ENCODE assay signal across 27 mouse cellular contexts in genomic region chr2:145670131-145670530, GRCm38 (mm10). TPM values are rescaled to one million over a fixed set of nuclear protein-coding genes. Genes with fewer than 3 reads are reported as not detected.
DNase-seq lines count a peak whose midpoint lies in the region; ATAC-seq and TF ChIP-seq lines count a peak whose summit lies in the region.
"Had no signal": no experiment of that assay in that cellular context is flagged by ENCODE, and none has a peak within 500 bp of the region (broad histone marks: within the 10 kb centered on the region; RNA-seq: fewer than 3 reads in every experiment).

No protein-coding gene starts in this region.

- H3K79me2 ChIP-seq in heart, adult 2 months (replicated peaks; ENCODE audit: control insufficient read depth, insufficient read depth, low read length) = no peaks in the 10 kb centered on the region

- no peak for DNase-seq in heart, adult 2 months
- peak; percentile 53 for DNase-seq in heart, postnatal 0 days (ENCODE audit: low spot score)
- DNase-seq in heart, postnatal 4 days = no peak
- DNase-seq in Muller cell, postnatal 12 days (ENCODE audit: inconsistent ontology term) = peak; percentile 22
- DNase-seq in hindbrain, embryonic 11.5 days (ENCODE audit: low spot score) = no peak
- DNase-seq in thymus, postnatal 14 days = no peak
- DNase-seq: adrenal gland, adult 2 months; adrenal gland, postnatal 14 days; cerebellum, adult 11 months; cerebellum, adult 2 months; cerebellum, postnatal 10 days; cerebellum, postnatal 36 days; embryo, embryonic 11 days; forebrain, postnatal 0 days; gastrocnemius, postnatal 25 days; heart, postnatal 36 days; kidney, adult 2 months had no signal

- no peak overlapping the region for H3K4me2 ChIP-seq in heart, embryonic 12.5 days
- H3K4me2 ChIP-seq in heart, postnatal 0 days (ENCODE audit: low read depth, low read length) = no peak overlapping the region
- H3K4me2 ChIP-seq in hindbrain, embryonic 11.5 days (replicated peaks; ENCODE audit: low read depth, low read length) = no peak overlapping the region
- H3K4me2 ChIP-seq: embryonic facial prominence, embryonic 13.5 days; hindbrain, embryonic 12.5 days; hindbrain, embryonic 15.5 days had no signal

- no peak for ATAC-seq in heart, embryonic 12.5 days (ENCODE audit: insufficient number of reproducible peaks, low FRiP score)
- 0 out of 2 replicates have a peak, but pooled peaks have one; percentile 24 for ATAC-seq in heart, postnatal 0 days (ENCODE audit: insufficient read depth, low read depth)
- ATAC-seq in hindbrain, embryonic 11.5 days (ENCODE audit: low FRiP score) = no peak
- ATAC-seq: CD4-positive, CD25-positive, alpha-beta regulatory T cell, adult 4 months; forebrain, embryonic 14.5 days; forebrain, postnatal 0 days; intestine, postnatal 0 days had no signal

- H3K9me3 ChIP-seq in heart, embryonic 12.5 days (replicated peaks) = no peaks in the 10 kb centered on the region
- H3K9me3 ChIP-seq in heart, postnatal 0 days (replicated peaks; ENCODE audit: control insufficient read depth, low read length) = no peaks in the 10 kb centered on the region
- no peaks in the 10 kb centered on the region for H3K9me3 ChIP-seq in hindbrain, embryonic 11.5 days (ENCODE audit: control insufficient read depth, low read length)
- H3K9me3 ChIP-seq: embryonic facial prominence, embryonic 10.5 days; embryonic facial prominence, embryonic 13.5 days; hindbrain, embryonic 12.5 days; hindbrain, embryonic 15.5 days had no signal

- H3K27me3 ChIP-seq in heart, embryonic 12.5 days (replicated peaks) = no peaks in the 10 kb centered on the region
- no peaks in the 10 kb centered on the region for H3K27me3 ChIP-seq in heart, adult 2 months (ENCODE audit: control insufficient read depth, insufficient read depth, low read length)
- no peaks in the 10 kb centered on the region for H3K27me3 ChIP-seq in heart, postnatal 0 days (ENCODE audit: control insufficient read depth, insufficient read depth, low read length)
- H3K27me3 ChIP-seq in hindbrain, embryonic 11.5 days (ENCODE audit: control insufficient read depth, insufficient read depth, low read length) = no peaks in the 10 kb centered on the region
- H3K27me3 ChIP-seq: embryonic facial prominence, embryonic 13.5 days; hindbrain, embryonic 12.5 days; hindbrain, embryonic 15.5 days had no signal

- H3K27ac ChIP-seq in heart, embryonic 12.5 days (ENCODE audit: poor library complexity, severe bottlenecking) = 0 out of 2 replicates have a peak overlapping the region, but pooled peaks have one; percentile 9
- H3K27ac ChIP-seq in heart, adult 2 months = no peak overlapping the region
- no peak overlapping the region for H3K27ac ChIP-seq in heart, postnatal 0 days (ENCODE audit: low read depth)
- H3K27ac ChIP-seq in embryonic fibroblast, embryonic 13.5 days (ENCODE audit: insufficient read depth, low read length) = peak overlapping the region; percentile 97
- H3K27ac ChIP-seq in hindbrain, embryonic 11.5 days (ENCODE audit: low read depth, low read length) = no peak overlapping the region
- H3K27ac ChIP-seq: embryonic facial prominence, embryonic 10.5 days; embryonic facial prominence, embryonic 13.5 days; hindbrain, embryonic 12.5 days; hindbrain, embryonic 15.5 days had no signal

- H3K36me3 ChIP-seq in heart, embryonic 12.5 days = no peaks in the 10 kb centered on the region
- no peaks in the 10 kb centered on the region for H3K36me3 ChIP-seq in heart, adult 2 months (ENCODE audit: control insufficient read depth, insufficient read depth, low read length)
- no peaks in the 10 kb centered on the region for H3K36me3 ChIP-seq in heart, postnatal 0 days (replicated peaks; ENCODE audit: control insufficient read depth, insufficient read depth, low read length)
- no peaks in the 10 kb centered on the region for H3K36me3 ChIP-seq in hindbrain, embryonic 11.5 days (ENCODE audit: control insufficient read depth, insufficient read depth, low read length)
- H3K36me3 ChIP-seq: embryonic facial prominence, embryonic 10.5 days; embryonic facial prominence, embryonic 13.5 days; hindbrain, embryonic 12.5 days; hindbrain, embryonic 15.5 days had no signal

- H3K4me3 ChIP-seq in heart, embryonic 12.5 days = no peak overlapping the region
- H3K4me3 ChIP-seq in heart, adult 2 months = no peak overlapping the region
- no peak overlapping the region for H3K4me3 ChIP-seq in heart, postnatal 0 days (ENCODE audit: low read depth, low read length)
- H3K4me3 ChIP-seq in embryonic fibroblast, embryonic 13.5 days (ENCODE audit: insufficient read depth, low read length) = no peak overlapping the region
- H3K4me3 ChIP-seq in hindbrain, embryonic 11.5 days (ENCODE audit: low read depth, low read length) = no peak overlapping the region
- H3K4me3 ChIP-seq: embryonic facial prominence, embryonic 10.5 days; embryonic facial prominence, embryonic 13.5 days; hindbrain, embryonic 12.5 days; hindbrain, embryonic 15.5 days had no signal

- TF ChIP-seq EP300 in heart, adult 2 months (IDR thresholded peaks at IDR 0.05; ENCODE audit: insufficient read depth, low read depth, low read length) = no peak
- TF ChIP-seq EP300 in heart, postnatal 0 days (IDR thresholded peaks at IDR 0.05; ENCODE audit: low read depth) = no peak

- H3K9ac ChIP-seq in heart, embryonic 12.5 days = no peak overlapping the region
- H3K9ac ChIP-seq in heart, adult 2 months (ENCODE audit: low read depth, low read length) = no peak overlapping the region
- H3K9ac ChIP-seq in heart, postnatal 0 days (replicated peaks; ENCODE audit: low read depth, low read length) = no peak overlapping the region
- H3K9ac ChIP-seq in hindbrain, embryonic 11.5 days (ENCODE audit: low read depth, low read length) = no peak overlapping the region
- H3K9ac ChIP-seq: embryonic facial prominence, embryonic 13.5 days; forebrain, postnatal 0 days; hindbrain, embryonic 12.5 days; hindbrain, embryonic 15.5 days had no signal

- intact Hi-C loops in heart, adult 2 months (cut with DNase I) = no loop called here

- TF ChIP-seq CTCF in heart, adult 2 months (IDR thresholded peaks at IDR 0.05) = no peak
- no peak for TF ChIP-seq CTCF in heart, postnatal 0 days (IDR thresholded peaks at IDR 0.05; ENCODE audit: low read depth)
- TF ChIP-seq CTCF in embryonic fibroblast, embryonic 13.5 days (IDR thresholded peaks at IDR 0.05; ENCODE audit: borderline replicate concordance, insufficient read depth, low read length) = no peak

- no peak for TF ChIP-seq POLR2A in heart, adult 2 months (IDR thresholded peaks at IDR 0.05; ENCODE audit: insufficient read depth, low read depth, low read length)
- no peak for TF ChIP-seq POLR2A in embryonic fibroblast, embryonic 13.5 days (IDR thresholded peaks at IDR 0.05; ENCODE audit: low read depth, low read length)

- peaks cover 20% of the 10 kb centered on the region for H3K4me1 ChIP-seq in heart, embryonic 12.5 days (replicated peaks)
- no peaks in the 10 kb centered on the region for H3K4me1 ChIP-seq in heart, adult 2 months (ENCODE audit: control insufficient read depth, insufficient read depth, low read length)
- 0 out of 2 replicates have a peak, but pooled peaks cover 8% of the 10 kb centered on the region for H3K4me1 ChIP-seq in heart, postnatal 0 days (ENCODE audit: control insufficient read depth, insufficient read depth)
- peaks cover 13% of the 10 kb centered on the region for H3K4me1 ChIP-seq in embryonic fibroblast, embryonic 13.5 days (ENCODE audit: control insufficient read depth, insufficient read depth, low read length)
- H3K4me1 ChIP-seq in hindbrain, embryonic 11.5 days (replicated peaks; ENCODE audit: control insufficient read depth, insufficient read depth, low read length) = no peaks in the 10 kb centered on the region

- WGBS in heart, embryonic 12.5 days = 64% methylated on average over 4 of the region's 4 CpGs
- 35% methylated on average over 4 of the region's 4 CpGs for WGBS in heart, adult 2 months
- WGBS in heart, postnatal 0 days = 31% methylated on average over 4 of the region's 4 CpGs
- WGBS in hindbrain, embryonic 11.5 days = 83% methylated on average over 4 of the region's 4 CpGs

RNA-seq across cellular contexts. Expression of gene Rin2, which starts 4.9 kb away (rescaled TPM):
- polyA plus RNA-seq in heart, embryonic 12.5 days (2016; fragmentation: Nextera tagmentation; extraction: Ambion mirVana) = 19.0 and 22.7 TPM in 2 replicates
- total RNA-seq in heart, adult 2 months (2021) = 10 to 100 TPM; 18.8 to 20.2 TPM
- 9.0 and 17.6 TPM in 2 replicates for polyA plus RNA-seq in heart, adult 2 months (2012; rRNA removed)
- 13.9 and 16.8 TPM in 2 replicates for total RNA-seq in heart, postnatal 0 days (2014; rRNA removed; ENCODE audit: low replicate concordance)
- 13.1 and 15.2 TPM in 2 replicates for polyA plus RNA-seq in heart, postnatal 0 days (2015; fragmentation: Nextera tagmentation; extraction: Ambion mirVana)
- 10 to 100 TPM; 17.3 to 20.6 TPM for total RNA-seq in heart, postnatal 4 days (2021)
- 19.5 and 30.5 TPM in 2 replicates for polyA plus RNA-seq in embryonic fibroblast, embryonic 13.5 days (2011; ENCODE audit: insufficient read length, low read depth, missing spikeins)
- polyA plus RNA-seq in hindbrain, embryonic 11.5 days (2014; fragmentation: Nextera tagmentation; extraction: Ambion mirVana) = 19.1 and 19.6 TPM in 2 replicates
- total RNA-seq: MEL had no signal

Comparison
In these comparisons a context has a peak if more than half of its experiments do, and no peak if none do; other contexts are left out.
1. H3K27ac ChIP-seq: peak in heart, embryonic 12.5 days (single experiment) and embryonic fibroblast, embryonic 13.5 days (single experiment); none in heart, adult 2 months (single experiment), heart, postnatal 0 days (single experiment) and hindbrain, embryonic 11.5 days (single experiment).
2. DNase-seq: peak in heart, postnatal 0 days (single experiment) and Muller cell, postnatal 12 days (single experiment); none in heart, adult 2 months (0 of 2), heart, postnatal 4 days (single experiment), hindbrain, embryonic 11.5 days (single experiment) and thymus, postnatal 14 days (single experiment).